Mouse (Mus musculus) gastrocnemius, postnatal 25 days (tissue): ENCODE measurements around the gene Alg1. TPM values are rescaled to one million over a fixed set of nuclear protein-coding genes. Genes with fewer than 3 reads are reported as not detected.
A peak's percentile ranks its signal among the peaks of the same experiment; 100 is the strongest.
"Not testable (repeated sequence)": the region's sequence is repeated elsewhere in the genome, so short reads cannot be mapped to it uniquely, and the experiment has no call there.

Experiments
- DNase-seq: peaks from one replicate; pipeline ENCODE4 v3.0.0; 2022
- long read RNA-seq, 2 experiments: library from polyadenylated mRNA; stranded (forward); transcript quantifications; one replicate each; pipeline ENCODE4 v2.0.0; 2021
- total RNA-seq, 2 experiments: library from RNA; stranded (reverse); gene quantifications; 1 replicate in 1 of 2; 2 replicates in 1 of 2; pipeline ENCODE4 v1.2.3; 2021

Gene Alg1
- 10 to 100 TPM in 1 of 2 experiments, 1 to 10 TPM in 1; 7.1 to 11.6 TPM for total RNA-seq
- long read RNA-seq, experiment 1, transcript Alg1-202 (13 exons, 1,755 nt): major isoform, 15 of 18 reads
- long read RNA-seq, experiment 1, partial matches to known transcripts: 2 of 18 reads
- long read RNA-seq, experiment 1, other reads (novel, unspliced or antisense): 1 of 18 reads
- long read RNA-seq, experiment 2, transcript Alg1-202 (13 exons, 1,755 nt): major isoform, 20 of 26 reads
- long read RNA-seq, experiment 2, partial matches to known transcripts: 2 of 26 reads
- long read RNA-seq, experiment 2, other reads (novel, unspliced or antisense): 4 of 26 reads

GRCm38 (mm10) chr16:5233418-5234313 is at the start of gene Alg1:
TSS of gene Alg1 (plus strand) at chr16:5233621.
- DNase-seq: peak; percentile 93

- no peak for DNase-seq
Observed at GRCm38 (mm10) chr16:5184101-5184500, 49.3 kb upstream of the Alg1 start.

- peak; percentile 43 for DNase-seq
Observed at GRCm38 (mm10) chr16:5184956-5185355, 48.5 kb upstream of the Alg1 start.

- DNase-seq: peak; percentile 71
Observed at GRCm38 (mm10) chr16:5185691-5186090, 47.7 kb upstream of the Alg1 start.

GRCm38 (mm10) chr16:5186234-5186633 is 47.2 kb upstream of the Alg1 start:
- DNase-seq: peak; percentile 49

- DNase-seq: no peak
Observed at GRCm38 (mm10) chr16:5195080-5195479, 38.3 kb upstream of the Alg1 start.

- DNase-seq: no peak
Observed at GRCm38 (mm10) chr16:5202681-5203080, 30.7 kb upstream of the Alg1 start.

GRCm38 (mm10) chr16:5203200-5203599 is 30.2 kb upstream of the Alg1 start:
- no peak for DNase-seq

GRCm38 (mm10) chr16:5203668-5204433 is 29.6 kb upstream of the Alg1 start, which contains the start of gene Nagpa:
TSS of gene Nagpa (minus strand) at chr16:5204012.
- DNase-seq: peak; percentile 71

GRCm38 (mm10) chr16:5205431-5205970 is 27.9 kb upstream of the Alg1 start:
- no peak for DNase-seq

- DNase-seq: no peak
Observed at GRCm38 (mm10) chr16:5206051-5206450, 27.4 kb upstream of the Alg1 start.

- no peak for DNase-seq
Observed at GRCm38 (mm10) chr16:5210365-5210764, 23.1 kb upstream of the Alg1 start.

GRCm38 (mm10) chr16:5212150-5212549 is 21.3 kb upstream of the Alg1 start:
- no peak for DNase-seq

- DNase-seq: no peak
Observed at GRCm38 (mm10) chr16:5214126-5214525, 19.3 kb upstream of the Alg1 start.

GRCm38 (mm10) chr16:5216686-5217085 is 16.7 kb upstream of the Alg1 start:
- DNase-seq: no peak

- DNase-seq: no peak
Observed at GRCm38 (mm10) chr16:5217341-5218133, 15.9 kb upstream of the Alg1 start.

- no peak for DNase-seq
Observed at GRCm38 (mm10) chr16:5221403-5221802, 12.0 kb upstream of the Alg1 start.

GRCm38 (mm10) chr16:5222140-5222539 is 11.3 kb upstream of the Alg1 start, which contains the start of gene AU021092:
TSS of gene AU021092 (minus strand) at chr16:5222299.
- DNase-seq: no peak

- not testable (repeated sequence) for DNase-seq
Observed at GRCm38 (mm10) chr16:5226534-5226933, 6.9 kb upstream of the Alg1 start.

- DNase-seq: not testable (repeated sequence)
Observed at GRCm38 (mm10) chr16:5227501-5227900, 5.9 kb upstream of the Alg1 start.

- DNase-seq: not testable (repeated sequence)
Observed at GRCm38 (mm10) chr16:5228103-5228502, 5.3 kb upstream of the Alg1 start.
